Mouse (Mus musculus): ENCODE results near the gene Sarm1.

- TF ChIP-seq CTCF (IDR thresholded peaks at IDR 0.05; ENCODE audit: low read depth): no peak
- TF ChIP-seq EP300 (optimal IDR thresholded peaks at IDR 0.05): no peak
Measured at GRCm38 (mm10) chr11:78465116-78465515, 32.4 kb downstream of the Sarm1 start.
